Mouse (Mus musculus) erythroblast, embryonic 14.5 days (primary cell): ENCODE results near the gene Crnkl1.

Source experiments
- GATA1 ChIP-seq: IDR thresholded peaks from 2 replicates; pipeline ENCODE4 v1.6.1; 2012; ENCODE audit warnings: low read length, inconsistent platforms, mixed read lengths
- TAL1 ChIP-seq: IDR thresholded peaks from 3 replicates; pipeline ENCODE4 v1.6.1; 2012; ENCODE audit warnings: low read length, inconsistent platforms, mixed read lengths

- TF ChIP-seq TAL1 (no peak), GATA1 (no peak)
Measured at GRCm38 (mm10) chr2:145979616-145980015, 44.8 kb upstream of the Crnkl1 start.
